Mouse (Mus musculus): Measurements from ENCODE around the gene Lpp.

- TF ChIP-seq CTCF (IDR thresholded peaks at IDR 0.05; ENCODE audit: borderline replicate concordance, control insufficient read depth, extremely low read depth, insufficient read depth, low read length, poor library complexity) (no peak), POLR2A (IDR thresholded peaks at IDR 0.05; ENCODE audit: control insufficient read depth, extremely low read depth, insufficient read depth, low read length, poor library complexity) (no peak)
Measured at GRCm38 (mm10) chr16:24801780-24802179, 408.5 kb downstream of the Lpp start.

Measured in thymus, adult 2 months (tissue).